Mouse (Mus musculus): ENCODE measurements around the gene Olfr624.
"Not testable (repeated sequence)": the region's sequence is repeated elsewhere in the genome, so short reads cannot be mapped to it uniquely, and the experiment has no call there.

Olfr624 gene

DNA sequence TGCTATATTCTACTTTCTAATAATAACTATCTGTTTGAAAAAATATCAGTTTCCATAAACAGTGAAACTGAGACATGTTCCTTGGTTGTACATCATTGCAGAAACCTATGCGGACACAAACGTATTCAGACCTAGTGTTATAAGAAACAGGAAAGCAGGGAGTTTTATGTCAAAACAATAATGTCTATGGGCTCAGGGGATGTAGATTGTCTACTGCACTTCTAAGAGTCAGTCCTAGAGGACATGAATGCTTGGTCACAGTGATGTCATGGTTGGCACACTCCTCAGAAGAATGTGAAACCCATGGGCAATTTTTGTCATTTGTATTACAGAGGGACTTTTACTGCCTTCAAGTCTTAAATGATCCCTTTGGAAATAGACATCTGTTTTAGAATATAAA, at the start of gene Olfr624:
Gene Olfr624, minus strand, starts transcription at position 101 of the 400 bp plus-strand sequence.
- DNase-seq (ENCODE audit: low read depth, low spot score): no peak

DNA sequence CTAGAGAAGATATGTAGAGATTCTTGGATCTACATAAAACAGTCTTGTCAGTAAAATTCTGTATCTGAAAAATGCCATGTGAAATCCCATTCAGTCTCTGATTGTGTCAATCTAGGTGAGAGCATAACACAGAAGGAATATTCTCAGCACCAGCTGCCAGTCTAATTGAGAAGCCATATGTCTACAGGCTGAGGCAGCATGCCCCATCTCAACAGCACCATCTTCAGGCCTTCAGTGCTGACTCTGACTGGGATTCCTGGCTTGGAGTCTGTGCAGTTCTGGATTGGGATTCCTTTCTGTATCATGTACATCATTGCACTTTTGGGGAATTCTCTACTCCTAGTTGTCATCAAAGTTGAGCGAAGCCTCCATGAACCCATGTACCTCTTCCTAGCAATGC, 45.4 kb upstream of the Olfr624 start:
- DNase-seq (ENCODE audit: low read depth, low spot score): not testable (repeated sequence)

DNA sequence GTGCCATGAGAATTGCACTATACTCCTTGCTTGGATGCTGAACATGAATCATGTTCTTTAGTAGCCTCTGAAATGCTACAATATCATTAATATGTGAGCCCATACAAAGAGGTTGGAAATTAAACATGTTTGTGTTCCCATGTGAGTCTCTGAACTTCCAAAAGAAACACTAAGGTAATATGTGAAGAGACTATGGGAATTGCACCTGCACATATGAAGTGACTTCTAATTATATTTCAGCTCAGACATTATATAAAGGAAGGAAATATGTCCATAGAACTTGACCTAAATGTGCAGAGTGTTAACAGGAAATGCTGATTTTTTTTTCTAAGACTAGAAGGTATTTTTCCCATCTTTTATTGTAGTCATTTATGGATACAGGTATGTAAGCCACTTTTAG, 43.4 kb upstream of the Olfr624 start, which contains the start of gene Olfr243:
Gene Olfr243, plus strand, starts transcription at position 301 of the 400 bp plus-strand sequence.
- DNase-seq (ENCODE audit: low read depth, low spot score): no peak

GRCm38 (mm10) chr7:103712024-103712423, 41.0 kb upstream of the Olfr624 start:
- no peak for DNase-seq (ENCODE audit: low read depth, low spot score)

GRCm38 (mm10) chr7:103699469-103699868, 28.5 kb upstream of the Olfr624 start:
- no peak for DNase-seq (ENCODE audit: low read depth, low spot score)

DNA sequence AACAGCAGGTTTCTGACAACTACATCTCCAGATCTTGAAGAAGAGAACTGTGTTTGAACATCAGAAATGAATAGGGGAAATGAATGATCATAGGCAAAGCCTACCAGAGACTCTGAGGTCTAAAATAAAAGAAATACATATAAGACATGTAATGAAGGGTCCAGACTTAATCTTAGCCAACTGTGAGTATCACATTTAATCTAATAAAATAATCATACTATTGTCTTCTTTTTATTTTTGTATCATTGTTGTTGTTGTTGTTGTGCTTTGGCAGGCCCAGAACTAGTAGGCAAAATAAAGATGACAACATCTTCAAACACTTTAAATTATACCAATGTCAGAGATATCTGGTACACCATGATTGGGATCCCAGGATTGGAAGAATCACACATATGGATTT, 11.4 kb upstream of the Olfr624 start, which contains the start of gene Olfr625-ps1:
Gene Olfr625-ps1, plus strand, starts transcription at position 301 of the 400 bp plus-strand sequence.
- no peak for DNase-seq (ENCODE audit: low read depth, low spot score)

- DNase-seq (ENCODE audit: low read depth, low spot score): no peak
Observed at GRCm38 (mm10) chr7:103663598-103663997, 7.4 kb downstream of the Olfr624 start, which contains the start of gene Olfr623. Olfr623 (minus strand) TSS chr7:103663698.

- no peak for DNase-seq (ENCODE audit: low read depth, low spot score)
Observed at GRCm38 (mm10) chr7:103644070-103644469, 26.9 kb downstream of the Olfr624 start.

- DNase-seq (ENCODE audit: low read depth, low spot score): no peak
Observed at GRCm38 (mm10) chr7:103642602-103643001, 28.4 kb downstream of the Olfr624 start, which contains the start of gene Olfr622. Olfr622 (minus strand) TSS chr7:103642702.

GRCm38 (mm10) chr7:103636795-103637194, 34.2 kb downstream of the Olfr624 start:
- no peak for DNase-seq (ENCODE audit: low read depth, low spot score)
